Comparison of ENCODE assay signal across 21 mouse cellular contexts in genomic region chr5:65425251-65425650, GRCm38 (mm10). TPM values are rescaled to one million over a fixed set of nuclear protein-coding genes. Genes with fewer than 3 reads are reported as not detected.
DNase-seq lines count a peak whose midpoint lies in the region; ATAC-seq and TF ChIP-seq lines count a peak whose summit lies in the region.
"Had no signal": no experiment of that assay in that cellular context is flagged by ENCODE, and none has a peak within 500 bp of the region (broad histone marks: within the 10 kb centered on the region; RNA-seq: fewer than 3 reads in every experiment).

No protein-coding gene starts in this region.

- H3K36me3 ChIP-seq in liver, adult 2 months (ENCODE audit: control insufficient read depth, insufficient read depth, low read length), result peaks cover 35% of the 10 kb centered on the region
- H3K36me3 ChIP-seq in liver, embryonic 12.5 days, result peaks cover 21% of the 10 kb centered on the region
- peaks cover 29% of the 10 kb centered on the region for H3K36me3 ChIP-seq in small intestine, adult 2 months (ENCODE audit: control insufficient read depth, insufficient read depth, low read length)
- H3K36me3 ChIP-seq in stomach, embryonic 15.5 days, result peaks cover 19% of the 10 kb centered on the region; the same call in 1 of the 2 replicates
- H3K36me3 ChIP-seq in heart, embryonic 10.5 days, result peaks cover 73% of the 10 kb centered on the region

- H3K4me1 ChIP-seq in liver, adult 2 months (ENCODE audit: control insufficient read depth, insufficient read depth, low read length), result peaks cover 24% of the 10 kb centered on the region
- peaks cover 13% of the 10 kb centered on the region for H3K4me1 ChIP-seq in liver, embryonic 12.5 days
- H3K4me1 ChIP-seq in small intestine, adult 2 months (ENCODE audit: control insufficient read depth, insufficient read depth, insufficient read length, low read length), result peaks cover 40% of the 10 kb centered on the region; the same call in 1 of the 2 replicates
- 0 out of 2 replicates have a peak, but pooled peaks cover 2% of the 10 kb centered on the region for H3K4me1 ChIP-seq in stomach, embryonic 15.5 days
- H3K4me1 ChIP-seq in heart, embryonic 10.5 days, result peaks cover 5% of the 10 kb centered on the region; the same call in 1 of the 2 replicates
- H3K4me1 ChIP-seq: embryonic facial prominence, embryonic 13.5 days; embryonic facial prominence, embryonic 15.5 days; forebrain, embryonic 12.5 days had no signal

- H3K27me3 ChIP-seq in liver, adult 2 months (ENCODE audit: control insufficient read depth, insufficient read depth, low read length), result no peaks in the 10 kb centered on the region
- H3K27me3 ChIP-seq in liver, embryonic 12.5 days (replicated peaks), result no peaks in the 10 kb centered on the region
- H3K27me3 ChIP-seq in small intestine, adult 2 months (ENCODE audit: control insufficient read depth, insufficient read depth, low read length), result no peaks in the 10 kb centered on the region
- no peaks in the 10 kb centered on the region for H3K27me3 ChIP-seq in stomach, embryonic 15.5 days (replicated peaks)
- no peaks in the 10 kb centered on the region for H3K27me3 ChIP-seq in heart, embryonic 10.5 days (ENCODE audit: insufficient read depth, poor library complexity, severe bottlenecking)
- H3K27me3 ChIP-seq: embryonic facial prominence, embryonic 13.5 days; embryonic facial prominence, embryonic 15.5 days; forebrain, embryonic 12.5 days had no signal

- H3K9ac ChIP-seq in liver, adult 2 months (ENCODE audit: low read depth, low read length), result no peak overlapping the region
- H3K9ac ChIP-seq in liver, embryonic 12.5 days, result no peak overlapping the region
- no peak overlapping the region for H3K9ac ChIP-seq in stomach, embryonic 15.5 days
- H3K9ac ChIP-seq: embryonic facial prominence, embryonic 13.5 days; embryonic facial prominence, embryonic 15.5 days; forebrain, embryonic 12.5 days had no signal

- 31% methylated on average over 5 of the region's 5 CpGs for WGBS in liver, adult 2 months
- 74% methylated on average over 5 of the region's 5 CpGs for WGBS in liver, embryonic 12.5 days (ENCODE audit: insufficient replicate concordance)
- 62% methylated on average over 5 of the region's 5 CpGs for WGBS in small intestine, adult 2 months
- WGBS in stomach, embryonic 15.5 days, result 67% methylated on average over 5 of the region's 5 CpGs
- 86% methylated on average over 5 of the region's 5 CpGs for WGBS in heart, embryonic 10.5 days

- peak; percentile 93 for DNase-seq in liver, adult 2 months (ENCODE audit: extremely low read depth, low read depth, low spot score)
- DNase-seq in spleen, adult 18-20 months, result no peak
- DNase-seq in heart, embryonic 10.5 days (ENCODE audit: low spot score), result no peak
- DNase-seq: adrenal gland, postnatal 10 days; adrenal gland, postnatal 25 days; cerebellum, adult 11 months; cerebellum, adult 18-20 months; cerebellum, adult 8-10 months; cerebellum, adult 9-11 months; cerebellum, postnatal 14 days; cerebellum, postnatal 36 days; embryo, embryonic 11 days had no signal

- peak overlapping the region; percentile 84 for H3K27ac ChIP-seq in liver, adult 2 months (replicated peaks; ENCODE audit: insufficient read depth, low read depth, low read length)
- no peak overlapping the region for H3K27ac ChIP-seq in liver, embryonic 12.5 days
- peak overlapping the region; percentile 3; the same call in 1 of the 2 replicates for H3K27ac ChIP-seq in small intestine, adult 2 months (ENCODE audit: insufficient read depth, low read depth, low read length)
- H3K27ac ChIP-seq in stomach, embryonic 15.5 days, result no peak overlapping the region
- H3K27ac ChIP-seq in heart, embryonic 10.5 days, result no peak overlapping the region
- H3K27ac ChIP-seq: embryonic facial prominence, embryonic 13.5 days; embryonic facial prominence, embryonic 15.5 days; forebrain, embryonic 10.5 days; forebrain, embryonic 12.5 days had no signal

- H3K9me3 ChIP-seq in liver, embryonic 12.5 days (replicated peaks), result no peaks in the 10 kb centered on the region
- H3K9me3 ChIP-seq in stomach, embryonic 15.5 days, result no peaks in the 10 kb centered on the region
- no peaks in the 10 kb centered on the region for H3K9me3 ChIP-seq in heart, embryonic 10.5 days
- H3K9me3 ChIP-seq: embryonic facial prominence, embryonic 13.5 days; embryonic facial prominence, embryonic 15.5 days; forebrain, embryonic 10.5 days; forebrain, embryonic 12.5 days had no signal

- no peak for TF ChIP-seq CTCF in liver, adult 2 months (IDR thresholded peaks at IDR 0.05; ENCODE audit: low read depth, low read length)
- TF ChIP-seq CTCF in small intestine, adult 2 months (IDR thresholded peaks at IDR 0.05; ENCODE audit: extremely low read depth, insufficient read length, insufficient replicate concordance, low read depth, low read length), result no peak

- H3K4me2 ChIP-seq in liver, embryonic 12.5 days, result no peak overlapping the region
- no peak overlapping the region for H3K4me2 ChIP-seq in stomach, embryonic 15.5 days
- H3K4me2 ChIP-seq: embryonic facial prominence, embryonic 13.5 days; embryonic facial prominence, embryonic 15.5 days; forebrain, embryonic 12.5 days had no signal

- no peak for ATAC-seq in liver, embryonic 12.5 days
- peak; percentile 38; the same call in 1 of the 2 replicates for ATAC-seq in stomach, embryonic 15.5 days (ENCODE audit: insufficient read depth, low FRiP score, low read depth)
- ATAC-seq: forebrain, embryonic 14.5 days had no signal

- peaks cover 7% of the 10 kb centered on the region; the same call in 1 of the 2 replicates for H3K79me2 ChIP-seq in liver, adult 2 months (ENCODE audit: control insufficient read depth, insufficient read depth, low read length)

- no peak for TF ChIP-seq POLR2A in liver, adult 2 months (IDR thresholded peaks at IDR 0.05; ENCODE audit: extremely low read depth, insufficient read depth, low read length)
- no peak for TF ChIP-seq POLR2A in small intestine, adult 2 months (IDR thresholded peaks at IDR 0.05; ENCODE audit: low read depth, low read length)

- H3K4me3 ChIP-seq in liver, adult 2 months (ENCODE audit: insufficient read depth, low read depth, low read length), result no peak overlapping the region
- H3K4me3 ChIP-seq in liver, embryonic 12.5 days, result no peak overlapping the region
- no peak overlapping the region for H3K4me3 ChIP-seq in small intestine, adult 2 months (ENCODE audit: low read depth, low read length)
- no peak overlapping the region for H3K4me3 ChIP-seq in stomach, embryonic 15.5 days (replicated peaks)
- no peak overlapping the region for H3K4me3 ChIP-seq in heart, embryonic 10.5 days
- H3K4me3 ChIP-seq: embryonic facial prominence, embryonic 13.5 days; embryonic facial prominence, embryonic 15.5 days; erythroblast, embryonic 14.5 days; forebrain, embryonic 10.5 days; forebrain, embryonic 12.5 days had no signal

RNA-seq across cellular contexts. Expression of gene Ugdh, which starts 10.5 kb away (rescaled TPM):
- 118 and 169 TPM in 2 replicates for total RNA-seq in liver, adult 2 months (2014; rRNA removed)
- polyA plus RNA-seq in liver, adult 2 months (2012; rRNA removed), result 43.3 and 43.7 TPM in 2 replicates
- polyA plus RNA-seq in liver, embryonic 12.5 days (2016; fragmentation: Nextera tagmentation; extraction: Ambion mirVana), result 24.1 and 26.3 TPM in 2 replicates
- polyA plus RNA-seq in small intestine, adult 2 months (2012; rRNA removed), result 32.0 and 33.2 TPM in 2 replicates
- polyA plus RNA-seq in stomach, embryonic 15.5 days (2015; fragmentation: Nextera tagmentation; extraction: Ambion mirVana), result 152 and 165 TPM in 2 replicates
- 99.8 and 135 TPM in 2 replicates for polyA plus RNA-seq in heart, embryonic 10.5 days (2016; fragmentation: Nextera tagmentation; extraction: Ambion mirVana)

RNA-seq across cellular contexts. Expression of gene Lias, which starts 34.0 kb away (rescaled TPM):
- total RNA-seq in liver, adult 2 months (2014; rRNA removed), result 25.0 and 30.8 TPM in 2 replicates
- 11.1 and 13.3 TPM in 2 replicates for polyA plus RNA-seq in liver, adult 2 months (2012; rRNA removed)
- 51.7 and 54.8 TPM in 2 replicates for polyA plus RNA-seq in liver, embryonic 12.5 days (2016; fragmentation: Nextera tagmentation; extraction: Ambion mirVana)
- polyA plus RNA-seq in small intestine, adult 2 months (2012; rRNA removed), result 3.6 and 8.4 TPM in 2 replicates
- 58.4 and 61.5 TPM in 2 replicates for polyA plus RNA-seq in stomach, embryonic 15.5 days (2015; fragmentation: Nextera tagmentation; extraction: Ambion mirVana)
- polyA plus RNA-seq in heart, embryonic 10.5 days (2016; fragmentation: Nextera tagmentation; extraction: Ambion mirVana), result 64.5 and 67.8 TPM in 2 replicates

RNA-seq across cellular contexts. Expression of gene Rpl9, which starts 34.0 kb away (rescaled TPM):
- 423 and 451 TPM in 2 replicates for total RNA-seq in liver, adult 2 months (2014; rRNA removed)
- polyA plus RNA-seq in liver, adult 2 months (2012; rRNA removed), result 91.1 and 95.8 TPM in 2 replicates
- 867 and 884 TPM in 2 replicates for polyA plus RNA-seq in liver, embryonic 12.5 days (2016; fragmentation: Nextera tagmentation; extraction: Ambion mirVana)
- polyA plus RNA-seq in small intestine, adult 2 months (2012; rRNA removed), result 62.6 and 64.6 TPM in 2 replicates
- polyA plus RNA-seq in stomach, embryonic 15.5 days (2015; fragmentation: Nextera tagmentation; extraction: Ambion mirVana), result 990 and 1,013 TPM in 2 replicates
- 726 and 840 TPM in 2 replicates for polyA plus RNA-seq in heart, embryonic 10.5 days (2016; fragmentation: Nextera tagmentation; extraction: Ambion mirVana)

Comparison
In these comparisons a context has a peak if more than half of its experiments do, and no peak if none do; other contexts are left out.
1. H3K27ac ChIP-seq: peak in liver, adult 2 months (single experiment) and small intestine, adult 2 months (single experiment); none in liver, embryonic 12.5 days (single experiment), stomach, embryonic 15.5 days (single experiment) and heart, embryonic 10.5 days (single experiment).